Mouse (Mus musculus) hematopoietic stem cell, adult 5-6 weeks (primary cell): ENCODE data around the gene Rerg. TPM values are rescaled to one million over a fixed set of nuclear protein-coding genes. Genes with fewer than 3 reads are reported as not detected.
A peak's percentile ranks its signal among the peaks of the same experiment; 100 is the strongest.

ENCODE experiments used
- ATAC-seq, 2 experiments: fragments of 125-278 bp in 1 of 2; replicated peaks in 1 of 2; 2 replicates each; pipeline ENCODE4 v1.8.0; 2016 to 2017; ENCODE audit warnings: inconsistent platforms in 2 of 2, mild to moderate bottlenecking in 2 of 2, moderate number of reproducible peaks in 2 of 2, low read depth in 1 of 2, moderate TSS enrichment in 1 of 2; ENCODE audit not compliant: low FRiP score in 2 of 2, poor library complexity in 2 of 2, severe bottlenecking in 2 of 2, insufficient read depth in 1 of 2, low TSS enrichment in 1 of 2
- total RNA-seq: library from RNA; stranded (forward); fragments of 172-1452, 232-1000 nt; gene quantifications from 2 replicates; pipeline ENCODE4 v1.2.3, GENCODE M21; 2017

The Rerg gene
- not detected in 2 replicates for total RNA-seq

- ATAC-seq: no peak
Measured at GRCm38 (mm10) chr6:137170226-137170625, at the start of gene Rerg. Gene Rerg (minus strand): TSS chr6:137170497.

- ATAC-seq: no peak
Measured at GRCm38 (mm10) chr6:137217841-137218463, 47.7 kb upstream of the Rerg start.

GRCm38 (mm10) chr6:137211441-137211840 is 41.1 kb upstream of the Rerg start:
- no peak for ATAC-seq

GRCm38 (mm10) chr6:137210991-137211390 is 40.7 kb upstream of the Rerg start:
- no peak for ATAC-seq

GRCm38 (mm10) chr6:137209992-137210391 is 39.7 kb upstream of the Rerg start:
- ATAC-seq: no peak

GRCm38 (mm10) chr6:137207126-137207525 is 36.8 kb upstream of the Rerg start:
- no peak for ATAC-seq

GRCm38 (mm10) chr6:137205662-137206400 is 35.5 kb upstream of the Rerg start:
- peak; percentile 89 to 95 for ATAC-seq

- no peak for ATAC-seq
Measured at GRCm38 (mm10) chr6:137202661-137203060, 32.4 kb upstream of the Rerg start.

GRCm38 (mm10) chr6:137201578-137201977 is 31.3 kb upstream of the Rerg start:
- no peak for ATAC-seq

- ATAC-seq: no peak
Measured at GRCm38 (mm10) chr6:137201166-137201565, 30.9 kb upstream of the Rerg start.

GRCm38 (mm10) chr6:137192063-137192462 is 21.8 kb upstream of the Rerg start:
- ATAC-seq: peak; percentile 46 to 64; a peak in 2 of 4 replicates

- ATAC-seq: no peak
Measured at GRCm38 (mm10) chr6:137191026-137191425, 20.7 kb upstream of the Rerg start.

GRCm38 (mm10) chr6:137190577-137190976 is 20.3 kb upstream of the Rerg start:
- no peak for ATAC-seq

GRCm38 (mm10) chr6:137188375-137188926 is 18.2 kb upstream of the Rerg start:
- ATAC-seq: no peak

GRCm38 (mm10) chr6:137187426-137187825 is 17.1 kb upstream of the Rerg start:
- no peak for ATAC-seq

- no peak for ATAC-seq
Measured at GRCm38 (mm10) chr6:137180636-137181035, 10.3 kb upstream of the Rerg start.

GRCm38 (mm10) chr6:137180115-137180514 is 9.8 kb upstream of the Rerg start:
- no peak for ATAC-seq

- ATAC-seq: no peak
Measured at GRCm38 (mm10) chr6:137179026-137179425, 8.7 kb upstream of the Rerg start.
